Mouse (Mus musculus) kidney, adult 8-10 months (tissue): ENCODE results near the gene Atad2b.

Source experiments
- DNase-seq, 2 experiments: peaks; one replicate each; pipeline ENCODE4 v3.0.0; 2022

Atad2b gene

DNA sequence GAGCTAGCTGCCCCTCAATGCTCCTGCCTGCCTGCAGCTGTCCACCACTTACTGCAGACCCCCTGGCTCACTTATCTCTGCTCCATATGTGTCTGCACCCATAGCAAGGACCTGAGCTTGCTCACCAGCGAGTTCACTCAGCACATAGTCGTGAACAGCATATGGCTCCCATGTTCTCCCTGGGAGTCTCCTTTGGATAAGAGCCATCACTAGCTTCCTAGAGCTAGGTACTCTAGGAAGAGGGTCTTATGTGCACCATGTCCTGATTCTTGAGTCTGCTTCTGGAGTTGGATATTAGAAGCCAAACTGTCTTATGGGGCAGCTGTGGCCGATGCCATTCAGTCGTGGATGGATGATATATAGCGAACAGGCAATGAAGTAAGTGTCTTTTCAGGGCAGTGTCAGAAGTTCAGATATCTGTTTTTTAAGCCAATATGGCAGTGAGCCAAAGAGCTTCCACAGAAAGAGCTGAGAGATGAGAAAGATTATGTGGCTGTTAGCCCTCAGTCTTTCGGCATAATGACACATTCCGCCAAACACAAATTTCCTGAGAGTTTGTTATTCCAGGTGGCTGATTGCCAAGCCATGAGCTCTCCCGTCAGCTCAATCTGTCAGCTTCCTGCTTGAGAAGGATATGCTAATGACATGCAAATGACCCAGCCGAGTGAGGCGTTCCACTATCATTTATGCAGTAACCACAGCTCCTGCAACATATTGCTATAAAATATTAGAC lies 170.8 kb downstream of the Atad2b start:
- DNase-seq: peak; percentile 44 to 50

DNA sequence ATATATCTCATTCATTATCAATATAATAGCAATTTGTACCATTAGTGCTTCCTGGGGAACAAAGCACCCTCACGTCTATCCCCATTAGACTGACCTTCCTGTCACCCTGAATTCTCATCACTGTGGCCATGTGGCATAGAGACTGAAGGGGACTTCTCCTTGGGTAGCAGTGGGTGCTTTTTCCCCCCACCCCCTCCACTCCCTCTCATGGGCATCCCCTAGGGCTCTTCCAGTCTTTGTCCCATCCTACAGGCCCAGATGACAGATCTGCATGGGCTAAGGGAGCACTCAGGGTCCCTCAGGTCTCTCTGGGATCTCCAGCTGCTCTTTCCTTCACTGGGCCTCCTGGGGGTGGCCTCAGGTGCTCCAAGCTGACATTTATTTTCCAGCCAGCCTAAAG lies 171.5 kb downstream of the Atad2b start:
- DNase-seq: no peak
